Mouse (Mus musculus): ENCODE results near the gene Tspyl4. TPM values are rescaled to one million over a fixed set of nuclear protein-coding genes. Genes with fewer than 3 reads are reported as not detected.
A peak's percentile ranks its signal among the peaks of the same experiment; 100 is the strongest.
"Not testable (repeated sequence)": the region's sequence is repeated elsewhere in the genome, so short reads cannot be mapped to it uniquely, and the experiment has no call there.

Gene Tspyl4
- 1.5 and 2.1 TPM in 2 replicates for polyA plus RNA-seq (2016; fragmentation: Nextera tagmentation; extraction: Ambion mirVana)

GRCm38 (mm10) chr10:34297299-34297979 is at the start of gene Tspyl4:
TSS of gene Tspyl4 (plus strand) at chr10:34297442.
- Histone ChIP-seq H3K9ac (peak within 1 kb of the TSS; percentile 53), H3K4me3 (peak within 1 kb of the TSS; percentile 65), H3K4me2 (peak within 1 kb of the TSS; percentile 93), H3K27ac (no peak within 1 kb of the TSS), H3K36me3 (no peaks in the 10 kb centered on the region), H3K27me3 (replicated peaks) (peaks cover 14% of the 10 kb centered on the region), H3K9me3 (replicated peaks) (no peaks in the 10 kb centered on the region), H3K4me1 (peaks cover 20% of the 10 kb centered on the region)
- WGBS (ENCODE audit: insufficient replicate concordance): under 1% methylated on average over 38 of the region's 38 CpGs
- ATAC-seq: peak; percentile 93

- Histone ChIP-seq H3K4me1 (peaks cover 11% of the 10 kb centered on the region), H3K27me3 (replicated peaks) (no peaks in the 10 kb centered on the region), H3K36me3 (no peaks in the 10 kb centered on the region), H3K9me3 (replicated peaks) (no peaks in the 10 kb centered on the region), H3K9ac (no peak overlapping the region), H3K4me2 (no peak overlapping the region), H3K4me3 (no peak overlapping the region), H3K27ac (no peak overlapping the region)
- 56% methylated on average over 3 of the region's 3 CpGs for WGBS (ENCODE audit: insufficient replicate concordance)
- no peak for ATAC-seq
Measured at GRCm38 (mm10) chr10:34247757-34248156, 49.5 kb upstream of the Tspyl4 start.

GRCm38 (mm10) chr10:34249594-34249993 is 47.6 kb upstream of the Tspyl4 start:
- no peak for ATAC-seq
- H3K4me1 ChIP-seq: peaks cover 7% of the 10 kb centered on the region
- H3K4me2 ChIP-seq: no peak overlapping the region
- no peak overlapping the region for H3K9ac ChIP-seq
- no peak overlapping the region for H3K4me3 ChIP-seq
- H3K27ac ChIP-seq: no peak overlapping the region
- no peaks in the 10 kb centered on the region for H3K36me3 ChIP-seq
- 11% methylated on average over 2 of the region's 2 CpGs for WGBS (ENCODE audit: insufficient replicate concordance)
- no peaks in the 10 kb centered on the region for H3K27me3 ChIP-seq (replicated peaks)
- no peaks in the 10 kb centered on the region for H3K9me3 ChIP-seq (replicated peaks)

- H3K4me2 ChIP-seq; H3K27me3 ChIP-seq (replicated peaks); H3K9me3 ChIP-seq (replicated peaks); H3K9ac ChIP-seq; H3K36me3 ChIP-seq; H3K4me1 ChIP-seq; H3K4me3 ChIP-seq; ATAC-seq; H3K27ac ChIP-seq: not testable (repeated sequence)
- WGBS (ENCODE audit: insufficient replicate concordance): 81% methylated on average over 9 of the region's 9 CpGs
Measured at GRCm38 (mm10) chr10:34252833-34253232, 44.4 kb upstream of the Tspyl4 start.

- Histone ChIP-seq H3K27ac (no peak overlapping the region), H3K36me3 (no peaks in the 10 kb centered on the region), H3K4me1 (no peaks in the 10 kb centered on the region), H3K4me2 (no peak overlapping the region), H3K27me3 (replicated peaks) (no peaks in the 10 kb centered on the region), H3K4me3 (no peak overlapping the region), H3K9me3 (replicated peaks) (no peaks in the 10 kb centered on the region), H3K9ac (no peak overlapping the region)
- no peak for ATAC-seq
- 72% methylated on average over 4 of the region's 4 CpGs for WGBS (ENCODE audit: insufficient replicate concordance)
Measured at GRCm38 (mm10) chr10:34265106-34265505, 32.1 kb upstream of the Tspyl4 start.

- Histone ChIP-seq H3K4me2 (no peak overlapping the region), H3K27ac (no peak overlapping the region), H3K9me3 (replicated peaks) (no peaks in the 10 kb centered on the region), H3K4me3 (no peak overlapping the region), H3K27me3 (replicated peaks) (no peaks in the 10 kb centered on the region), H3K36me3 (no peaks in the 10 kb centered on the region), H3K4me1 (no peaks in the 10 kb centered on the region), H3K9ac (no peak overlapping the region)
- ATAC-seq: no peak
- 61% methylated on average over 5 of the region's 5 CpGs for whole genome bisulfite sequencing (ENCODE audit: insufficient replicate concordance)
Measured at GRCm38 (mm10) chr10:34267312-34268070, 29.8 kb upstream of the Tspyl4 start.

GRCm38 (mm10) chr10:34271681-34272080 is 25.6 kb upstream of the Tspyl4 start:
- Histone ChIP-seq H3K4me2 (no peak overlapping the region), H3K27ac (no peak overlapping the region), H3K4me3 (no peak overlapping the region), H3K4me1 (no peaks in the 10 kb centered on the region), H3K9ac (no peak overlapping the region), H3K27me3 (replicated peaks) (no peaks in the 10 kb centered on the region), H3K9me3 (replicated peaks) (no peaks in the 10 kb centered on the region), H3K36me3 (no peaks in the 10 kb centered on the region)
- WGBS (ENCODE audit: insufficient replicate concordance): 68% methylated on average over 7 of the region's 7 CpGs
- ATAC-seq: no peak

DNA sequence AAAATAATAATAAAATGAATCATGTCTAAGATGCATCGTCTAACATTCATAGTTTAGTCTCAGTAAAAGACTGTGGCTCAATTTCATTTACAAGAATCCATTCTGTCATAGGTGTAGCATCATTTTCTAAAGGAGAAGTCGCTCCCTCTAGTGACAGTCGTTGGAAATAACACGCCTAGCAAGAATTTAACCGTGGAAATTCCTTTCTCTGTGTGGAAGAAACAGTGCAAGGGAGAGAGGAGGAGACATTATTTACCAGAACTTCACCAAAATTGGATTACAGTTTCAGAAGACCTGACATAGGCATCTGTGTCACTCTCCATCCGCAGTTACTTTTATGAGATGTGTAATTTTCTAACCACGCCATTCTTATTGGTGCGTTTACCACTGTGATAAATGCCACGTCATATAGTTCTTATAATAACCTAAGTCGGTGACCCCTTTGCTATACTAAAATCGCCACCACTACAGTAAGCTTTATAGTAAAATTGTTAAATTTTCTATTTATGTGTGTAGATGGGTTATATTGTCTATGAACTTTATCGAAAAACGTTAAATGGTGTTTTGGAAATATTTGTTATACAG is 16.6 kb upstream of the Tspyl4 start:
- Histone ChIP-seq H3K36me3 (no peaks in the 10 kb centered on the region), H3K4me2 (peak overlapping the region; percentile 84), H3K27me3 (replicated peaks) (no peaks in the 10 kb centered on the region), H3K4me3 (peak overlapping the region; percentile 44), H3K27ac (no peak overlapping the region), H3K4me1 (peaks cover 21% of the 10 kb centered on the region), H3K9ac (peak overlapping the region; percentile 40), H3K9me3 (replicated peaks) (no peaks in the 10 kb centered on the region)
- no peak for ATAC-seq
- 19% methylated on average over 13 of the region's 13 CpGs for WGBS (ENCODE audit: insufficient replicate concordance)

DNA sequence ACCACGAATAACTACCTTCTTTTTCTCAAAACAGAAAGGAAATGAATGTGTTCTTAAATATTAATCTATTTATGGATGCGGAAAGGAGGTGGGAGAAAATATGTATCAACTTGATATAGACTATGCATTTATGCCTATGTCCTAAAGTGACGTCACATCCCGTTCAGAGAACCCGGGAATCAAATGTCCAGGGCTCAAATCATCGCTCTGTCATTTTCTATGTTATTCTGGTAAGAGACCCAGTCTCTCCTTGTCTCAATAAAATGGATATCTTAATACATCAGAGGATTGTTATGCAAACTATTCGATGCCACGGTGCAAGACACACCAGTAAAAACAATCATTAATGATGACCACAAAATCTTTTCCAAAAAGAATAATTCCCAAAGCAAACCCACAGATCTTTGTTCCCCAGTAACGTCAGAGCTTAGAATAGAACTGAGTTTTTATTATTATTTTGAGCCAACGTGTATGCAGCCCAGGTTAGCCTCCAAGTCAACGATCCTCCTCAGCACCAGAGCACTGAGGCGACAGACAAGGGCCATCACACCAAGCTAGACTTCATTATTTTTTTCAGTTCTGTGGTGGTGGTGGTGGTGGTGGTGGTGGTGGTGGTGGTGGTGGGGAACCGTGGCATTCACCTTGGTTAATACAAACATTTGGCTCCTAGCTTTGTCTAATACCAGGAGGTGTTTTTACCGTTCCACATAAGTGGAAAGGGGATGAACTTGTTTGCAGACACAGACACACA is 15.9 kb upstream of the Tspyl4 start:
- H3K9ac ChIP-seq: peak overlapping the region; percentile 97
- WGBS (ENCODE audit: insufficient replicate concordance): 16% methylated on average over 14 of the region's 14 CpGs
- no peaks in the 10 kb centered on the region for H3K27me3 ChIP-seq (replicated peaks)
- H3K4me2 ChIP-seq: peak overlapping the region; percentile 84
- no peaks in the 10 kb centered on the region for H3K9me3 ChIP-seq (replicated peaks)
- no peaks in the 10 kb centered on the region for H3K36me3 ChIP-seq
- H3K4me1 ChIP-seq: peaks cover 21% of the 10 kb centered on the region
- H3K27ac ChIP-seq: peak overlapping the region; percentile 87
- ATAC-seq: peak; percentile 28
- H3K4me3 ChIP-seq: peak overlapping the region; percentile 99

DNA sequence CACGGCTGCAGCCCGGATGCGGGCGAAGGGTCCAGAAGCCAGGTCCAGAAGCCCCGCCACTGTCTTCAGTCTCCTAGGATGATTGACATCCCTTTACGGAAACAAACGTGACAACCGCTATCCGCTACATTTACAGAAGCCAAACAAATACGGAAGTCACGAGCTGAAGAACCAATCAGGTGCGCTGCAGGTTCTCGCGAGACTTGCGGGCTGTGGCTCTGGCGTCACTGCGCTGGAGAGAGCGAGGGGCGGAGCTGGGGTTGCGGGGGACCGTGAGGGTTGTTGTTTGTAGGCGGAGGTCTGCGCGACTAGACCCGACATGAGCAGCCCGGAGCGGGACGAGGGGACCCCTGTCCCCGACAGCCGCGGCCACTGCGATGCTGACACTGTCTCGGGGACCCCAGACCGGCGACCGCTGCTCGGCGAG is 15.3 kb upstream of the Tspyl4 start, which contains the start of gene Tspyl1:
TSS of gene Tspyl1 (plus strand) at position 229 of the 427 bp plus-strand sequence.
- H3K4me3 ChIP-seq: peak within 1 kb of the TSS; percentile 99
- under 1% methylated on average over 38 of the region's 38 CpGs for WGBS (ENCODE audit: insufficient replicate concordance)
- peaks cover under 1% of the 10 kb centered on the region for H3K36me3 ChIP-seq
- peak within 1 kb of the TSS; percentile 97 for H3K9ac ChIP-seq
- ATAC-seq: peak; percentile 96
- H3K9me3 ChIP-seq (replicated peaks): no peaks in the 10 kb centered on the region
- H3K4me2 ChIP-seq: peak within 1 kb of the TSS; percentile 84
- H3K27ac ChIP-seq: peak within 1 kb of the TSS; percentile 87
- H3K27me3 ChIP-seq (replicated peaks): no peaks in the 10 kb centered on the region
- H3K4me1 ChIP-seq: peaks cover 21% of the 10 kb centered on the region

- H3K4me3 ChIP-seq: peak overlapping the region; percentile 99
Measured at GRCm38 (mm10) chr10:34282420-34283238, 14.6 kb upstream of the Tspyl4 start.

More at GRCm38 (mm10) chr10:34282420-34283238, 14.6 kb upstream of the Tspyl4 start:
- H3K9ac ChIP-seq: peak overlapping the region; percentile 97
- H3K4me2 ChIP-seq: peak overlapping the region; percentile 84
- H3K27ac ChIP-seq: peak overlapping the region; percentile 87
- no peaks in the 10 kb centered on the region for H3K9me3 ChIP-seq (replicated peaks)
- 4% methylated on average over 47 of the region's 47 CpGs for WGBS (ENCODE audit: insufficient replicate concordance)
- H3K4me1 ChIP-seq: peaks cover 21% of the 10 kb centered on the region
- peaks cover 7% of the 10 kb centered on the region for H3K36me3 ChIP-seq
- ATAC-seq: peak; percentile 53
- no peaks in the 10 kb centered on the region for H3K27me3 ChIP-seq (replicated peaks)
